Mouse (Mus musculus): Measurements from ENCODE around the gene Picalm. TPM values are rescaled to one million over a fixed set of nuclear protein-coding genes. Genes with fewer than 3 reads are reported as not detected.

Gene Picalm
- total and polyA plus RNA-seq, 3 experiments: 62.8 to 377 (median 166) TPM

GRCm38 (mm10) chr7:90201877-90202465 lies 72.0 kb downstream of the Picalm start:
- no peak overlapping the region for H3K4me3 ChIP-seq (ENCODE audit: low read depth, low read length)
- H3K9me3 ChIP-seq (replicated peaks): no peaks in the 10 kb centered on the region
- H3K4me1 ChIP-seq (ENCODE audit: insufficient read depth, low read depth, low read length): peaks cover 3% of the 10 kb centered on the region; the same call in 1 of the 2 replicates
- peaks cover 58% of the 10 kb centered on the region for H3K36me3 ChIP-seq (replicated peaks)
- H3K27me3 ChIP-seq (ENCODE audit: insufficient read depth, low read length): no peaks in the 10 kb centered on the region
- ATAC-seq (ENCODE audit: extremely low read depth, insufficient number of reproducible peaks, low FRiP score, poor library complexity, severe bottlenecking): no peak
- DNase-seq (ENCODE audit: low spot score): no peak
- TF ChIP-seq GATA1 (IDR thresholded peaks at IDR 0.05; ENCODE audit: borderline replicate concordance, low read length) (no peak), POLR2AphosphoS5 (IDR thresholded peaks at IDR 0.05; ENCODE audit: insufficient replicate concordance, low read depth, low read length) (no peak), TAL1 (conservative IDR thresholded peaks at IDR 0.05; ENCODE audit: low read depth, low read length) (no peak), CTCF (IDR thresholded peaks at IDR 0.05; ENCODE audit: low read depth, low read length) (no peak), GATA2 (IDR thresholded peaks at IDR 0.05; ENCODE audit: borderline replicate concordance, low read depth, low read length) (no peak)

- ATAC-seq (ENCODE audit: extremely low read depth, insufficient number of reproducible peaks, low FRiP score, poor library complexity, severe bottlenecking): no peak
Measured at GRCm38 (mm10) chr7:90203914-90204313, 73.9 kb downstream of the Picalm start.

GRCm38 (mm10) chr7:90210116-90210515 lies 80.1 kb downstream of the Picalm start:
- H3K36me3 ChIP-seq (replicated peaks): peaks cover 37% of the 10 kb centered on the region
- ATAC-seq (ENCODE audit: extremely low read depth, insufficient number of reproducible peaks, low FRiP score, poor library complexity, severe bottlenecking) (no peak), DNase-seq (ENCODE audit: low spot score) (no peak)
- no peak overlapping the region for H3K4me3 ChIP-seq (ENCODE audit: low read depth, low read length)
- 0 out of 2 replicates have a peak, but pooled peaks cover 4% of the 10 kb centered on the region for H3K4me1 ChIP-seq (ENCODE audit: insufficient read depth, low read depth, low read length)
- no peaks in the 10 kb centered on the region for H3K9me3 ChIP-seq (replicated peaks)
- no peaks in the 10 kb centered on the region for H3K27me3 ChIP-seq (ENCODE audit: insufficient read depth, low read length)
- TF ChIP-seq GATA2 (IDR thresholded peaks at IDR 0.05; ENCODE audit: borderline replicate concordance, low read depth, low read length) (no peak), POLR2AphosphoS5 (IDR thresholded peaks at IDR 0.05; ENCODE audit: insufficient replicate concordance, low read depth, low read length) (no peak), CTCF (IDR thresholded peaks at IDR 0.05; ENCODE audit: low read depth, low read length) (no peak), TAL1 (conservative IDR thresholded peaks at IDR 0.05; ENCODE audit: low read depth, low read length) (no peak), GATA1 (IDR thresholded peaks at IDR 0.05; ENCODE audit: borderline replicate concordance, low read length) (no peak)

More at GRCm38 (mm10) chr7:90203914-90204313, 73.9 kb downstream of the Picalm start:
- Histone ChIP-seq H3K36me3 (replicated peaks) (peaks cover 62% of the 10 kb centered on the region), H3K4me3 (ENCODE audit: low read depth, low read length) (no peak overlapping the region), H3K9me3 (replicated peaks) (no peaks in the 10 kb centered on the region), H3K4me1 (ENCODE audit: insufficient read depth, low read depth, low read length) (peaks cover 3% of the 10 kb centered on the region; the same call in 1 of the 2 replicates), H3K27me3 (ENCODE audit: insufficient read depth, low read length) (no peaks in the 10 kb centered on the region)
- TF ChIP-seq GATA2 (IDR thresholded peaks at IDR 0.05; ENCODE audit: borderline replicate concordance, low read depth, low read length) (no peak), POLR2AphosphoS5 (IDR thresholded peaks at IDR 0.05; ENCODE audit: insufficient replicate concordance, low read depth, low read length) (no peak), CTCF (IDR thresholded peaks at IDR 0.05; ENCODE audit: low read depth, low read length) (no peak)
- no peak for DNase-seq (ENCODE audit: low spot score)

GRCm38 (mm10) chr7:90210947-90211346 lies 80.9 kb downstream of the Picalm start:
- H3K4me3 ChIP-seq (ENCODE audit: low read depth, low read length): no peak overlapping the region
- no peak for DNase-seq (ENCODE audit: low spot score)
- 0 out of 2 replicates have a peak, but pooled peaks cover 4% of the 10 kb centered on the region for H3K4me1 ChIP-seq (ENCODE audit: insufficient read depth, low read depth, low read length)
- no peaks in the 10 kb centered on the region for H3K27me3 ChIP-seq (ENCODE audit: insufficient read depth, low read length)
- no peaks in the 10 kb centered on the region for H3K9me3 ChIP-seq (replicated peaks)
- H3K36me3 ChIP-seq (replicated peaks): peaks cover 32% of the 10 kb centered on the region
- no peak for ATAC-seq (ENCODE audit: extremely low read depth, insufficient number of reproducible peaks, low FRiP score, poor library complexity, severe bottlenecking)
- TF ChIP-seq CTCF (IDR thresholded peaks at IDR 0.05; ENCODE audit: low read depth, low read length) (no peak), GATA2 (IDR thresholded peaks at IDR 0.05; ENCODE audit: borderline replicate concordance, low read depth, low read length) (no peak), POLR2AphosphoS5 (IDR thresholded peaks at IDR 0.05; ENCODE audit: insufficient replicate concordance, low read depth, low read length) (no peak), TAL1 (conservative IDR thresholded peaks at IDR 0.05; ENCODE audit: low read depth, low read length) (no peak), GATA1 (IDR thresholded peaks at IDR 0.05; ENCODE audit: borderline replicate concordance, low read length) (no peak)

- TF ChIP-seq TAL1 (conservative IDR thresholded peaks at IDR 0.05; ENCODE audit: low read depth, low read length): no peak
- no peak for TF ChIP-seq CTCF (IDR thresholded peaks at IDR 0.05; ENCODE audit: low read depth, low read length)
- no peak for TF ChIP-seq GATA2 (IDR thresholded peaks at IDR 0.05; ENCODE audit: borderline replicate concordance, low read depth, low read length)
- TF ChIP-seq POLR2AphosphoS5 (IDR thresholded peaks at IDR 0.05; ENCODE audit: insufficient replicate concordance, low read depth, low read length): no peak
- TF ChIP-seq GATA1 (IDR thresholded peaks at IDR 0.05; ENCODE audit: borderline replicate concordance, low read length): no peak
- DNase-seq (ENCODE audit: low spot score) (no peak), ATAC-seq (ENCODE audit: extremely low read depth, insufficient number of reproducible peaks, low FRiP score, poor library complexity, severe bottlenecking) (no peak)
- Histone ChIP-seq H3K4me1 (ENCODE audit: insufficient read depth, low read depth, low read length) (no peaks in the 10 kb centered on the region), H3K4me3 (ENCODE audit: low read depth, low read length) (no peak overlapping the region), H3K36me3 (replicated peaks) (no peaks in the 10 kb centered on the region), H3K27me3 (ENCODE audit: insufficient read depth, low read length) (peaks cover 7% of the 10 kb centered on the region), H3K9me3 (replicated peaks) (no peaks in the 10 kb centered on the region)
Measured at GRCm38 (mm10) chr7:90216511-90216910, 86.5 kb downstream of the Picalm start.

GRCm38 (mm10) chr7:90218122-90218521 lies 88.1 kb downstream of the Picalm start:
- Histone ChIP-seq H3K36me3 (replicated peaks) (no peaks in the 10 kb centered on the region), H3K4me1 (ENCODE audit: insufficient read depth, low read depth, low read length) (no peaks in the 10 kb centered on the region), H3K4me3 (ENCODE audit: low read depth, low read length) (no peak overlapping the region), H3K27me3 (ENCODE audit: insufficient read depth, low read length) (peaks cover 8% of the 10 kb centered on the region), H3K9me3 (replicated peaks) (no peaks in the 10 kb centered on the region)
- ATAC-seq (ENCODE audit: extremely low read depth, insufficient number of reproducible peaks, low FRiP score, poor library complexity, severe bottlenecking): no peak
- TF ChIP-seq GATA2 (IDR thresholded peaks at IDR 0.05; ENCODE audit: borderline replicate concordance, low read depth, low read length) (no peak), POLR2AphosphoS5 (IDR thresholded peaks at IDR 0.05; ENCODE audit: insufficient replicate concordance, low read depth, low read length) (no peak), GATA1 (IDR thresholded peaks at IDR 0.05; ENCODE audit: borderline replicate concordance, low read length) (no peak), CTCF (IDR thresholded peaks at IDR 0.05; ENCODE audit: low read depth, low read length) (no peak), TAL1 (conservative IDR thresholded peaks at IDR 0.05; ENCODE audit: low read depth, low read length) (no peak)
- no peak for DNase-seq (ENCODE audit: low spot score)

All from G1E (cell line).